Mouse (Mus musculus) gastrocnemius, adult 18-20 months (tissue): ENCODE results near the gene Olfr104-ps. TPM values are rescaled to one million over a fixed set of nuclear protein-coding genes. Genes with fewer than 3 reads are reported as not detected.

Experiments
- DNase-seq: peaks from one replicate; pipeline ENCODE4 v3.0.0; 2021; ENCODE audit warnings: low spot score
- long read RNA-seq, 2 experiments: library from polyadenylated mRNA; stranded (forward); transcript quantifications; one replicate each; pipeline ENCODE4 v2.0.0; 2021
- total RNA-seq, 2 experiments: library from RNA; stranded (reverse); gene quantifications; 2 replicates each; pipeline ENCODE4 v1.2.3; 2021

The Olfr104-ps gene
- not detected for total RNA-seq
- long read RNA-seq, experiment 1: 0 reads
- long read RNA-seq, experiment 2: 0 reads

GRCm38 (mm10) chr17:37359282-37359681, at the start of gene Olfr104-ps:
Gene Olfr104-ps, plus strand, starts transcription at chr17:37359582.
- DNase-seq: no peak

- no peak for DNase-seq
Measured at GRCm38 (mm10) chr17:37310146-37310699, 49.2 kb upstream of the Olfr104-ps start.

- no peak for DNase-seq
Measured at GRCm38 (mm10) chr17:37316954-37317353, 42.4 kb upstream of the Olfr104-ps start, which contains the start of gene Olfr102. Gene Olfr102, minus strand, starts transcription at chr17:37317054.

- DNase-seq: no peak
Measured at GRCm38 (mm10) chr17:37339598-37339997, 19.8 kb upstream of the Olfr104-ps start, which contains the start of gene Olfr103. Gene Olfr103, minus strand, starts transcription at chr17:37339698.

GRCm38 (mm10) chr17:37378733-37379132, 19.4 kb downstream of the Olfr104-ps start, which contains the start of gene Olfr105-ps:
Gene Olfr105-ps, plus strand, starts transcription at chr17:37379033.
- no peak for DNase-seq

- no peak for DNase-seq
Measured at GRCm38 (mm10) chr17:37390093-37390492, 30.7 kb downstream of the Olfr104-ps start, which contains the start of gene Olfr106-ps. Gene Olfr106-ps, plus strand, starts transcription at chr17:37390393.

- no peak for DNase-seq
Measured at GRCm38 (mm10) chr17:37398926-37399325, 39.5 kb downstream of the Olfr104-ps start, which contains the start of gene Olfr107. Gene Olfr107, plus strand, starts transcription at chr17:37399226.

- no peak for DNase-seq
Measured at GRCm38 (mm10) chr17:37413380-37413779, 54.0 kb downstream of the Olfr104-ps start.

Other genes starting within 250 kb of the Olfr104-ps start
- gene Olfr92, start 239.5 kb upstream of the Olfr104-ps start, total RNA-seq: not detected
- not detected for gene Olfr93, start 198.1 kb upstream of the Olfr104-ps start, total RNA-seq
- gene Ubd, start 165.7 kb upstream of the Olfr104-ps start, total RNA-seq: under 1 TPM in 1 of 2 experiments, not detected in 1; 0.74 TPM
- not detected for gene Olfr94, start 158.6 kb upstream of the Olfr104-ps start, total RNA-seq
- gene Olfr95, start 146.5 kb upstream of the Olfr104-ps start, total RNA-seq: not detected
- gene Olfr96, start 139.4 kb upstream of the Olfr104-ps start, total RNA-seq: not detected
- gene Olfr97, start 122.3 kb upstream of the Olfr104-ps start, total RNA-seq: not detected
- gene Olfr98, start 95.8 kb upstream of the Olfr104-ps start, total RNA-seq: not detected
- 1 to 10 TPM in 1 of 2 experiments, under 1 TPM in 1; 0.94 to 1.9 TPM for gene H2-M3, start 89.4 kb upstream of the Olfr104-ps start, total RNA-seq
- not detected for gene Olfr99, start 76.1 kb upstream of the Olfr104-ps start, total RNA-seq
- gene Olfr101, start 55.3 kb upstream of the Olfr104-ps start, total RNA-seq: not detected
- gene Olfr102, start 42.5 kb upstream of the Olfr104-ps start, total RNA-seq: not detected
- not detected for gene Olfr103, start 19.9 kb upstream of the Olfr104-ps start, total RNA-seq
- gene Olfr105-ps, start 19.5 kb downstream of the Olfr104-ps start, total RNA-seq: not detected
- gene Olfr106-ps, start 30.8 kb downstream of the Olfr104-ps start, total RNA-seq: not detected
- gene Olfr107, start 39.6 kb downstream of the Olfr104-ps start, total RNA-seq: not detected
- gene Olfr108, start 85.9 kb downstream of the Olfr104-ps start, total RNA-seq: not detected
- not detected for gene Olfr109, start 99.3 kb downstream of the Olfr104-ps start, total RNA-seq
- not detected for gene H2-M2, start 124.0 kb downstream of the Olfr104-ps start, total RNA-seq
- not detected for gene Olfr110, start 132.9 kb downstream of the Olfr104-ps start, total RNA-seq
- gene Olfr111, start 148.4 kb downstream of the Olfr104-ps start, total RNA-seq: not detected
- not detected for gene Olfr112, start 209.9 kb downstream of the Olfr104-ps start, total RNA-seq
- not detected for gene Olfr113, start 218.1 kb downstream of the Olfr104-ps start, total RNA-seq
- gene Olfr114, start 233.2 kb downstream of the Olfr104-ps start, total RNA-seq: not detected